Mouse (Mus musculus): ENCODE measurements at regions not wholly inside any gene's neighbourhood (a gene's known extent, or its start where the extent isn't known, plus 50 kb on each side); places are given as distances from the start of the nearest gene placed in this dataset.
A peak's percentile ranks its signal among the peaks of the same experiment; 100 is the strongest.

- TF ChIP-seq CTCF (IDR thresholded peaks at IDR 0.05): peak; percentile 49
- intact Hi-C loops (cut with DNase I): no loop called here
- no peak overlapping the region for H3K27ac ChIP-seq
- DNase-seq: no peak
- H3K4me3 ChIP-seq: no peak overlapping the region
These were observed 59.9 kb upstream of the Prelid3b start for GRCm38 (mm10) chr2:174532671-174533363.

- Histone ChIP-seq H3K4me3 (no peak overlapping the region), H3K27ac (no peak overlapping the region)
- intact Hi-C loops (cut with DNase I): no loop called here
- no peak for DNase-seq
- no peak for TF ChIP-seq CTCF (IDR thresholded peaks at IDR 0.05)
These were observed 67.8 kb upstream of the Prelid3b start for GRCm38 (mm10) chr2:174540717-174541116.

GRCm38 (mm10) chr2:174547207-174547606, 74.3 kb upstream of the Prelid3b start:
- Histone ChIP-seq H3K27ac (no peak overlapping the region), H3K4me3 (no peak overlapping the region)
- TF ChIP-seq CTCF (IDR thresholded peaks at IDR 0.05): peak; percentile 49
- DNase-seq: peak; percentile 32
- intact Hi-C loops (cut with DNase I): loop anchor here (5.0 kb wide), 1 partner anchor 235 kb away; no protein-coding TSS in a partner anchor

- no peak overlapping the region for H3K4me3 ChIP-seq
- H3K27ac ChIP-seq: no peak overlapping the region
- intact Hi-C loops (cut with DNase I): loop anchor here (5.0 kb wide), 1 partner anchor 235 kb away; no protein-coding TSS in a partner anchor
- TF ChIP-seq CTCF (IDR thresholded peaks at IDR 0.05): no peak
- no peak for DNase-seq
These were observed 74.8 kb upstream of the Prelid3b start for GRCm38 (mm10) chr2:174547701-174548100.

- DNase-seq: no peak
- H3K27ac ChIP-seq: no peak overlapping the region
- intact Hi-C loops (cut with DNase I): loop anchor here (5.0 kb wide), 1 partner anchor 236 kb away; no protein-coding TSS in a partner anchor
- no peak for TF ChIP-seq CTCF (IDR thresholded peaks at IDR 0.05)
- H3K4me3 ChIP-seq: no peak overlapping the region
These were observed 75.9 kb upstream of the Prelid3b start for GRCm38 (mm10) chr2:174548776-174549175.

GRCm38 (mm10) chr2:174555778-174556177, 82.9 kb upstream of the Prelid3b start:
- no peak overlapping the region for H3K4me3 ChIP-seq
- no peak for TF ChIP-seq CTCF (IDR thresholded peaks at IDR 0.05)
- intact Hi-C loops (cut with DNase I): no loop called here
- no peak for DNase-seq
- no peak overlapping the region for H3K27ac ChIP-seq

GRCm38 (mm10) chr2:174561828-174562429, 81.4 kb upstream of the Zfp831 start:
- TF ChIP-seq CTCF (IDR thresholded peaks at IDR 0.05): no peak
- DNase-seq: no peak
- intact Hi-C loops (cut with DNase I): no loop called here
- peak overlapping the region; percentile 62 for H3K4me3 ChIP-seq
- no peak overlapping the region for H3K27ac ChIP-seq

GRCm38 (mm10) chr2:174563917-174564316, 79.4 kb upstream of the Zfp831 start:
- intact Hi-C loops (cut with DNase I): no loop called here
- no peak overlapping the region for H3K27ac ChIP-seq
- no peak overlapping the region for H3K4me3 ChIP-seq
- no peak for TF ChIP-seq CTCF (IDR thresholded peaks at IDR 0.05)
- DNase-seq: no peak

- H3K27ac ChIP-seq: no peak overlapping the region
These were observed 78.5 kb upstream of the Zfp831 start for GRCm38 (mm10) chr2:174564817-174565216.

GRCm38 (mm10) chr2:174565891-174566290, 77.4 kb upstream of the Zfp831 start:
- TF ChIP-seq CTCF (IDR thresholded peaks at IDR 0.05): no peak
- Histone ChIP-seq H3K4me3 (no peak overlapping the region), H3K27ac (no peak overlapping the region)
- DNase-seq: no peak
- intact Hi-C loops (cut with DNase I): no loop called here

More at GRCm38 (mm10) chr2:174564817-174565216, 78.5 kb upstream of the Zfp831 start:
- H3K4me3 ChIP-seq: no peak overlapping the region
- intact Hi-C loops (cut with DNase I): no loop called here
- DNase-seq: no peak
- no peak for TF ChIP-seq CTCF (IDR thresholded peaks at IDR 0.05)

GRCm38 (mm10) chr2:174566752-174567151, 76.6 kb upstream of the Zfp831 start:
- Histone ChIP-seq H3K27ac (no peak overlapping the region), H3K4me3 (no peak overlapping the region)
- intact Hi-C loops (cut with DNase I): no loop called here
- TF ChIP-seq CTCF (IDR thresholded peaks at IDR 0.05): no peak
- no peak for DNase-seq

- DNase-seq: no peak
- intact Hi-C loops (cut with DNase I): no loop called here
- no peak overlapping the region for H3K27ac ChIP-seq
- TF ChIP-seq CTCF (IDR thresholded peaks at IDR 0.05): no peak
- no peak overlapping the region for H3K4me3 ChIP-seq
These were observed 68.4 kb upstream of the Zfp831 start for GRCm38 (mm10) chr2:174574804-174575507.

- Histone ChIP-seq H3K4me3 (no peak overlapping the region), H3K27ac (no peak overlapping the region)
- TF ChIP-seq CTCF (IDR thresholded peaks at IDR 0.05): no peak
- intact Hi-C loops (cut with DNase I): no loop called here
- no peak for DNase-seq
These were observed 67.8 kb upstream of the Zfp831 start for GRCm38 (mm10) chr2:174575546-174575945.

Data from gastrocnemius, adult 2 months (tissue).